Mouse (Mus musculus): ENCODE data around the gene Nwd2. TPM values are rescaled to one million over a fixed set of nuclear protein-coding genes. Genes with fewer than 3 reads are reported as not detected.

Gene Nwd2
- polyA plus RNA-seq, 1 experiment from 2014 or later: not detected

DNA sequence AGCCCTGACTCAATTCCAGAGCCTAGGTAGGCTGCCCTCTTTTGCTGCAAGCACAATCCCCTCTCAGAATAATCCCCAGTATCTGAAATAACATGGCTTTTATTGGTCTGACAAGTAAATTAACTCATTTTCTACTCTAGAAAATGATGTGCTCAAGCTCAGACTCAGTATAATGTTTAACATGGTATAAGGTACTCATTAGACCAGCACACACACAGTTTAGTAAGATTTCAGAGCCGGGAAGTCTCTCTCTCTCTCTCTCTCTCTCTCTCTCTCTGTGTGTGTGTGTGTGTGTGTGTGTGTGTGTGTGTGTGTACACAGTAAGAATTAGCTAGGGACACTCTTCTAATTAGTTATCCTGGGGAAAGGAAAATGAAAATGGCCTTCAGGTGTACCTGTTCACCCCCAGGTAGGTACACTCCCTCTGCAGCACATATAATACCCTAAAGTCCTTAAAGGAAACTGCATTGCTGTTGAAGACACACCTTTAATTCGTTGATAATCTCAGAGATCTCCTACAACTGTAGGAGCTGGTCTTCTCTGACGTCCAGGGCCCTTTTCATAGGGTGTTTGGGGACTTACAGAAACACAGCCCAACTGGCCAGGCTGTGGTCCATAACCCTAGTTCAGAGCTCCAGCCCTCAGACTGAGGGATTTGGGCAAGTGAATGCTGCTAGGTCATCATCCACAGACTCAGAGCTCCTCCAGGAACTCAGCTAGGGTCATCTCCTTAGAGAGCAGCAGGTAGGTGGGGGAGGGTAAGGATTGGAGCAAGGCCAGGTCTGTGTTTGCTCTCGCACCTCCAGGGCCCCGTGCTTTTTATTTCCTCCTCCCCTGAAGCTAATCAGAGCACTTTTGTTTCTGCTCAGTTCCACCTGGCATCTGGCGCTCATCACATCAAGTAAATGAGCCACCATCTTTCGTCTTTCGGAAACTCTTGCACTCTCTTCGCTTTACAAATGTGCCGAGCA lies 174.7 kb downstream of the Nwd2 start:
- Histone ChIP-seq H3K9me3 (replicated peaks) (no peaks in the 10 kb centered on the region), H3K4me1 (peaks cover 16% of the 10 kb centered on the region), H3K4me3 (no peak overlapping the region), H3K27me3 (ENCODE audit: low read depth, poor library complexity, severe bottlenecking) (no peaks in the 10 kb centered on the region), H3K27ac (no peak overlapping the region), H3K36me3 (no peaks in the 10 kb centered on the region)
- WGBS: 73% methylated on average over 10 of the region's 10 CpGs
- DNase-seq (ENCODE audit: low spot score): no peak

DNA sequence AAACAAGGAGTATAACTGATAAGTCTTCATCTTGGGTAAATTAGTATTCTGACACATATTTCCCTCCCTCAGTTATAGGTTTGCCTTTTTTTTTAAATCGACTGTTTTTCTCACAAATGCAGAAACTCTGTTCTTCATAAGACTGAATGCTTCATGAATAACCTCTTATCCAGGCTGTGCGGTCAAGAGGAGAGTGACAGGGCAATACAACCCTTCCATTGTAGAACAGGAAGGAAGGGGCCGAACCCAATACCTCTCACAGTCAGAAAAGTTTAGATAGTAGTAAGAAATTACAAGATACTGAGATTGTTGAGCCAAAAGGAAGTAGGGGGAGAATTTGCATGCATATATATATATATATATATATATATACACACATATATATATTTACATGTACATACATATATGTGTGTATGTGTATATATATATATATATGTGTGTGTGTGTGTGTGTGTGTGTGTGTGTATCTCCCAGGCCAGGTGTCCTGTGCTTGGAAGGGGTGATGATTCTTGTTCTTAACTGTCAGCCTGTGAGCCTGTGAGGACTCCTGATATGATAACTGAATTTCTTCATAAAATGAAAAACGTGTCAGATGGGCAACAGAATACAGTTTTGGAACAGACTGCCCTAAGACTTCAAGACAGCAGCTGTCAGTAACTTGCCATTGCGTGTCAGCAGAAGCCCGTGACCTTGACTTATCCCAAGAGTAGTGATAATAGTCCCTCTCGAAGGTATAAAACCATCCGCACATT lies 175.9 kb downstream of the Nwd2 start:
- Histone ChIP-seq H3K4me1 (peaks cover 13% of the 10 kb centered on the region), H3K27ac (no peak overlapping the region), H3K9me3 (replicated peaks) (no peaks in the 10 kb centered on the region), H3K27me3 (ENCODE audit: low read depth, poor library complexity, severe bottlenecking) (no peaks in the 10 kb centered on the region), H3K4me3 (no peak overlapping the region), H3K36me3 (no peaks in the 10 kb centered on the region)
- no peak for DNase-seq (ENCODE audit: low spot score)
- WGBS: 91% methylated on average over 8 of the region's 8 CpGs

DNA sequence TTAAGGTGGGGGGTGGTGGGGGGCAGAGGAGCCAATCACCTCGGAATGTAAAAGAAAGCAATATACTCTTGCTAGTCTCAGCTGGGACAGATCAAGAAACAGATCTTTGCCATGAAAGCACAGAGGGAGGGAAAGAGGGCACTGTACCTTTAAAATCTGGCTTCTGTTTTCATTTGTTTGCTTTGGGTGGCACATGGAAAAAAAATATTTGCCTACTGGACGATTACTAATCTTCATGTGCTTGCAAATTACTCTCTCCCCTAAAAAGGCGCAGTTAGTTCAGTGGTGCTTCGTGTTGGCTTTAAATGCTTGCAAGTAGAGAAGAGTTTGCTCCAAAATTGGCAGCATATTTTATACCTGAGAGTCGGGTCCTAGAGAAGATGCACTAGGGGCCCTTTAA lies 177.0 kb downstream of the Nwd2 start:
- no peak for DNase-seq (ENCODE audit: low spot score)
- Histone ChIP-seq H3K27me3 (ENCODE audit: low read depth, poor library complexity, severe bottlenecking) (no peaks in the 10 kb centered on the region), H3K9me3 (replicated peaks) (no peaks in the 10 kb centered on the region), H3K36me3 (no peaks in the 10 kb centered on the region), H3K27ac (no peak overlapping the region), H3K4me3 (no peak overlapping the region), H3K4me1 (peaks cover 13% of the 10 kb centered on the region)
- 83% methylated on average over 5 of the region's 5 CpGs for WGBS

DNA sequence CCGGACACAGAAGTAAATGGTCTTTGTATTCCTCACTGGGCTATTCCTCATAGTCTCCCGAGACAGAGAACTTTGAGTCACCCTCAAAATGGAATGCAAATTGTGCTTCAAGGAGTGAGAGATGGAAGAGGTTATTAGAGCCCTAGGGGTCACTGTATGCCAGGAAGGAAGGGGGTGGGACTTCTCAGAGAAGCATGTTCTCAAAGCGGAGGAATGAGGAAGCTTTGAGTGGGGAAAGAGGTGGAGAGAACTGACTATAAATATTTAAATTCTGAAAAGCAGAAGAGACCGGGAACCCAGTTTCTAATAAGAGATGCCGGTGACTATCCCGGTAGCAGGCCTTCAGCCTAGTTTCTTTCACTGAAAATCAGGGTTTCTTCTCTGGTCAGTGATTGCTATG lies 178.1 kb downstream of the Nwd2 start:
- Histone ChIP-seq H3K27me3 (ENCODE audit: low read depth, poor library complexity, severe bottlenecking) (no peaks in the 10 kb centered on the region), H3K4me1 (peaks cover 8% of the 10 kb centered on the region; the same call in 1 of the 2 replicates), H3K27ac (no peak overlapping the region), H3K4me3 (no peak overlapping the region), H3K36me3 (no peaks in the 10 kb centered on the region), H3K9me3 (replicated peaks) (no peaks in the 10 kb centered on the region)
- DNase-seq (ENCODE audit: low spot score): no peak
- WGBS: 76% methylated on average over 6 of the region's 6 CpGs

DNA sequence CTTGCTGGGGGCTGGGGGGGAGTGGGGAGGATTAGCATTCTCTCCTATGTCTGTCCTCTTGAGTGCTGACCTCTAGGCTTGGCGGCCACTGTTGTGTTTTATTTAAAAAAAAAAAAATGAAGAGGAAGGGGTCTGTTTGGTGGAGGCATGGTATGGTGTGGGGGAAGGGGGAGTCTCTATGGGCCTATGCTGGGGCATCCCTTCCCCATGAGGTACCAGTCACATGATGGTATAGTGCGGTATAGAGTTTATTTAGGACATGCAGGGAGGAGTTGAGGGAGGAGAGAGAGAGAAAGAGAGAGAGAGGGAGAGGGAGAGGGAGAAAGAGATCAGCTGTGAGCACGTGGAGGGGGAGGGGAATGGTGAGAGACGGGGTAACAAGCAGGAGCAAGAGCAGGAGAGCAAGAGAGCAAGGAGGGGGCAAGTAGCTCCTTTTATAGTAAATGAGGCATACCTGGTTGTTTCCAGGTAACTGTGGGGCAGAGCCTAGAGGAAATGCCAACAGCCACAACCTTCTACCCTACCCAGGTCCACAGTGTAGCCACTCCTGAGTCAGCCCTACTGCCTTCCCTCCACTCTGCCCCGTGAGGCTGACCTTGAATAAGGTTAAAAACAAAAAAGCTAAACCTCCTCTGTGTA lies 178.6 kb downstream of the Nwd2 start:
- WGBS: 60% methylated on average over 5 of the region's 5 CpGs
- DNase-seq (ENCODE audit: low spot score): no peak
- Histone ChIP-seq H3K4me1 (peaks cover 7% of the 10 kb centered on the region; the same call in 1 of the 2 replicates), H3K9me3 (replicated peaks) (no peaks in the 10 kb centered on the region), H3K27me3 (ENCODE audit: low read depth, poor library complexity, severe bottlenecking) (no peaks in the 10 kb centered on the region), H3K36me3 (no peaks in the 10 kb centered on the region), H3K4me3 (no peak overlapping the region), H3K27ac (no peak overlapping the region)

DNA sequence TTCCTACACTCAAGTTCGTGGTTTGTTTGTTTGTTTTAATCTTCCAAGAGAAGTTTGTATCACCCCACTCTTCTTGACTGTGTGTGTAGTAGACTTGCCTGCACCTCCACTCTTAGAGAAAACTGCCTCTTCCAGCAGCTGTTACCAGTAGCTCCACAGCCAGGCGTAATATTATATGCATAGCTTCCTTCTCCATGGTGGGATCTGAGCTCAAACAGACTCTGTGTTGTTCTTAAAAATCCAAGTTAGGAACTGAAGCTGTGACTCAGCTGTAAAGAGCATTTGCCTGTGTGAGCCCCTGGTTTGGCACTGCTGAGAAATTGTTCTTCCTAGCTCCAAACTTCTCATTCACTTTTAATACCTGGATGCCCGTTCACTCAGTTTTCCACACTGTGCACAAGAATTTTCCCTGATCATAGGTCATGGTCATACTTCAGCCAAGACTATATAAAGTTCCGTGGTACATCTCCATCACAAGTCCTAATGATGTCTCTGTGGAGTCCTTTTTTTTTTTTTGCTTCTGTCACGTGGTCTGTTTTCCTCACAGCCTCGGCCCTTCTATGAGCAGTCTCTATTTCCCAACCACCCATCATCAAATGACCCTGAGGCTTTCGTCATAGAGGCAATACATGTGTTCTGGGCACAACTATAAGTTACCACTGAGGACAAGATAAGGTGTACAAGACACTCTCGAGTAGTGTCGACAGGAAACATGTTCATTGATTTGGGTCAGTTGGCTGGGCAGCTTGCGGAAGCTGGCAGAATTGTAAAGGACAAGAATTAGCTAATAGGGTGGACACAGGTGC lies 179.7 kb downstream of the Nwd2 start:
- H3K9me3 ChIP-seq (replicated peaks): no peaks in the 10 kb centered on the region
- DNase-seq (ENCODE audit: low spot score): no peak
- H3K27me3 ChIP-seq (ENCODE audit: low read depth, poor library complexity, severe bottlenecking): no peaks in the 10 kb centered on the region
- no peaks in the 10 kb centered on the region for H3K36me3 ChIP-seq
- no peak overlapping the region for H3K27ac ChIP-seq
- WGBS: 87% methylated on average over 10 of the region's 10 CpGs
- H3K4me1 ChIP-seq: peaks cover 7% of the 10 kb centered on the region; the same call in 1 of the 2 replicates
- H3K4me3 ChIP-seq: no peak overlapping the region

DNA sequence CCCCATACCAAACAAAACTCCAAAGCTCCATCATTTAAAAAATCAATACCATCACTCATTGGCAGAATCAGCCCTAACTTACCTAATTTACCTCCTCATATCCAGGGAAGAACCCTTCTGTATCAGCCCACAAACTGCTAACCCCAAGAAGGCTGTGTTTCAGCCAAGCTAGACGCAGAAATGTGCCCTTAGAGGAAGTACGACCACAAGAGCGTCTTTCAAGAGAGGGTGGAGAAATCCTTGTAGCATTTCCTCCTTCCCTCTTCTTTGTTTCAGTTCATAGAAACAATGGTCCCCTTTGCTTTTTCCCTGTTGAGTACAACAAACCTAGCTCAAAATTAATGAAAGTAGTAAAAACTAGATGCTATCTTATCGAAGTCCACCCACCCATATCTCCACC lies 182.2 kb downstream of the Nwd2 start:
- no peak overlapping the region for H3K4me3 ChIP-seq
- peaks cover 7% of the 10 kb centered on the region for H3K4me1 ChIP-seq
- no peak for DNase-seq (ENCODE audit: low spot score)
- whole genome bisulfite sequencing: 89% methylated on average over 4 of the region's 4 CpGs
- no peak overlapping the region for H3K27ac ChIP-seq
- no peaks in the 10 kb centered on the region for H3K9me3 ChIP-seq (replicated peaks)
- no peaks in the 10 kb centered on the region for H3K27me3 ChIP-seq (ENCODE audit: low read depth, poor library complexity, severe bottlenecking)
- no peaks in the 10 kb centered on the region for H3K36me3 ChIP-seq

DNA sequence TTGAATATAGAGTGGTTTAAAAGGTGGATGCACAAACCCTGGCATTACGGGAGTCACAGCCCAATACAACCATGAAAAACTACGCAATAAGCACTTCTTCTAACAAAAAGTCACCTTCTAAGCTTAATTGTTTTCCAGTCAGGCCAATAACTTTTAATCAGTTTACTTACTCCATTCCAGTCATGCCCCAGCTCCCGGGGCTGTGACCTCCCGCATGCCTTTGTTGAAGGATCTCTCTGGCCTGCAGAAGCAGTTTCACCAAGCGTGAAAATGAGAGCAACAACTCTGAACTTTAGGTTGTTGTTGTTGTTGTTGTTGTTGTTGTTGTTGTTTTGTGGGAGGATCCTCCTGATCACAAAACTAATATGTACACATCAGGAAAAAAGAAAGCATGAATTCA lies 185.1 kb downstream of the Nwd2 start:
- no peaks in the 10 kb centered on the region for H3K27me3 ChIP-seq (ENCODE audit: low read depth, poor library complexity, severe bottlenecking)
- 70% methylated on average over 5 of the region's 5 CpGs for WGBS
- H3K9me3 ChIP-seq (replicated peaks): no peaks in the 10 kb centered on the region
- H3K36me3 ChIP-seq: no peaks in the 10 kb centered on the region
- no peak overlapping the region for H3K4me3 ChIP-seq
- no peak overlapping the region for H3K27ac ChIP-seq
- DNase-seq (ENCODE audit: low spot score): no peak
- H3K4me1 ChIP-seq: peaks cover 7% of the 10 kb centered on the region; the same call in 1 of the 2 replicates

DNA sequence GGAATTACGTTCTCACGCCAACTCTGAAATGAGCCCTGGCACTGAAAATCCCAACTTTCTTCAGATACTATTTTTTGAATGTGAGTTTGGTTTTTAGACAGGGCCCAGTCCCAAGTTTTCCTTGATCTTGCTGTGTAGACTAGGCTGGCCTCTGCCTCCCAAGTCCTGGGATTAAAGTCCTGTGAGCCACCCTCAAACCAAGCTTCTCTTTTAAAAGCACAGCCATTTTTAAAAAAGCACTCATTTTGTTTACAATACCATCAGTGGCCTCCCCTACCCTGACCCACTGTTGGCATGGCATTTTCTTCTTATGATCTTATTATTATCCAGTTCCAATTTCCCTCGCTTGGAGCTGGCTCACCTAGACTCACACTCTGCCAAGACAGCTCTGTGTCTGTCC lies 185.5 kb downstream of the Nwd2 start:
- WGBS: 87% methylated on average over 3 of the region's 3 CpGs
- DNase-seq (ENCODE audit: low spot score): no peak
- Histone ChIP-seq H3K27ac (no peak overlapping the region), H3K4me1 (peaks cover 7% of the 10 kb centered on the region; the same call in 1 of the 2 replicates), H3K36me3 (no peaks in the 10 kb centered on the region), H3K27me3 (ENCODE audit: low read depth, poor library complexity, severe bottlenecking) (no peaks in the 10 kb centered on the region), H3K4me3 (no peak overlapping the region), H3K9me3 (replicated peaks) (no peaks in the 10 kb centered on the region)

DNA sequence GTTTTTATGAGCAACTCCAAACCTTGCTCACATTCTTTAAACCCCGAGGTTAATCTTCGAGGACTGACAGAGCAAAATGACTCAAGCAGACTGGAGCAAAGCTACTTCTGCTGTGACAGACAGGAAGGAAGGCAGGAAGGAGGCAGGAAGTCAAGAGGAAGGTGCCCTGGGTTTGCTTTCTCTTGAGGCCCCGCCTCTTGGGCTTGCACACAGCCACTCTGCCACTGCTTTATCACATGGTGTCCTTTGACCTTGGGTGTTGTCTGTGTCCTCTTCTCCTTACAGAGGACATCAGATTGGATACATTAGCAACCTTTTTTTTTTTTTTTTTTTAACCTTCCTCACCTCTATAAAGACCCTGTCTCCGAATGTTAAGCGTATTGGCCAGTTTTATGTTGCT lies 188.2 kb downstream of the Nwd2 start:
- no peaks in the 10 kb centered on the region for H3K36me3 ChIP-seq
- peaks cover 15% of the 10 kb centered on the region for H3K4me1 ChIP-seq
- no peak overlapping the region for H3K27ac ChIP-seq
- H3K9me3 ChIP-seq (replicated peaks): no peaks in the 10 kb centered on the region
- H3K27me3 ChIP-seq (ENCODE audit: low read depth, poor library complexity, severe bottlenecking): no peaks in the 10 kb centered on the region
- H3K4me3 ChIP-seq: no peak overlapping the region
- no peak for DNase-seq (ENCODE audit: low spot score)
- 83% methylated on average over 5 of the region's 5 CpGs for WGBS

DNA sequence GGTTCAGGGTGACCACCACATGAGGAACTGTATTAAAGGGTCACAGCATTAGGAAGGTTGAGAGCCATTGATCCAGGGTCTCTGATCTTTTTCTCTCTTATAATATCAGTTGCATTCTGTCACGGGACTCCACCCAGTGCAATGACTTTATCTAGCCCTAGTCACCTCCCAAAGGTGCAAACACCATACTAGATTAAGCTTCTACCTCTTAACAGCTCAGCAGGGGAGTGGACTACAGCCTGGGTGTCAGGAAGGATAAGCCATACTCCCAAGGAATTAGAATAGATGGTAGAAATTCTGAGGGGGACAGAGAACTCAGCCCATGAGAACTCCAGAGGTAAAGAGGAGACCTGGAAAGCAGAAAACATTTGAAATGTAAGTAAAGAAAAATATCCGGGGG lies 188.9 kb downstream of the Nwd2 start:
- H3K27ac ChIP-seq: no peak overlapping the region
- no peak overlapping the region for H3K4me3 ChIP-seq
- H3K9me3 ChIP-seq (replicated peaks): no peaks in the 10 kb centered on the region
- H3K4me1 ChIP-seq: peaks cover 15% of the 10 kb centered on the region
- 78% methylated on average over 2 of the region's 2 CpGs for WGBS
- no peaks in the 10 kb centered on the region for H3K36me3 ChIP-seq
- H3K27me3 ChIP-seq (ENCODE audit: low read depth, poor library complexity, severe bottlenecking): no peaks in the 10 kb centered on the region
- DNase-seq (ENCODE audit: low spot score): no peak

DNA sequence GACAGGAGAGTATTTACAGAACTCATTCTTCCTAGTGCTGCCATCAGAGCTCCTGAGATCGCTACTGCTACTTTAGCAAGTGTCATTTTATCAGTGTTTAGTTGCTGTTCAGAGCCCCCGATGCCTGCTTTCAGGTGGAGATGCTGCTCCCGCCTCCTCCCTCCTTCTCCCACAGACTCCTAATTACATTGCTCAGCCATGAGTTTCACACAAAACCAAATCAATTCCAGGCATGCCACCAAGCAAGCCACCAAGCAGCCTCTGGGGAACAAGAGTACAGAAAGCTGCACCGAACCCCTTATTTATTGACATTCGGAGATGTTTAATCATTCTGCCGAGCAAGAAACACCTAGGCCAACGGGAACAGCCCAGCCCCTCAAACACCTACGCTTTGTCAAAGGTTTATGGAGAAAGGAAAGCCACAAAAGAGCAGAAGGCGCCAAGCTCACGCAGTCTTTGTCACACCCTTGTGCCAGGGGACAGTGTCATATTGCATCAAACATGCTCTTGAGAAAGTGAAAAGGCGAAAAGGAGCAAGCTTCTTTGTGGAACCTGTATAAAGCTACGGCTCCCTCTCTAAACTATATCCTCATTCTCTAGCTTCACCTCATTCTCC lies 191.0 kb downstream of the Nwd2 start:
- Histone ChIP-seq H3K9me3 (replicated peaks) (no peaks in the 10 kb centered on the region), H3K4me3 (no peak overlapping the region), H3K36me3 (no peaks in the 10 kb centered on the region), H3K27me3 (ENCODE audit: low read depth, poor library complexity, severe bottlenecking) (no peaks in the 10 kb centered on the region), H3K27ac (no peak overlapping the region), H3K4me1 (peaks cover 12% of the 10 kb centered on the region)
- DNase-seq (ENCODE audit: low spot score): no peak
- 71% methylated on average over 12 of the region's 12 CpGs for WGBS
